Mouse (Mus musculus) embryonic facial prominence, embryonic 10.5 days (tissue): ENCODE data around the gene Plekhg3. TPM values are rescaled to one million over a fixed set of nuclear protein-coding genes. Genes with fewer than 3 reads are reported as not detected.

Source experiments
- DNase-seq: peaks from one replicate; pipeline ENCODE4 v3.0.0-alpha.2; 2017; ENCODE audit warnings: low spot score
- H3K27ac ChIP-seq: fragments of 300-500 bp; sonication (generic); replicated peaks from 2 replicates; pipeline ENCODE4 v1.5.1; 2016; ENCODE audit warnings: mild to moderate bottlenecking
- H3K27me3 ChIP-seq: fragments of 300-500 bp; sonication (generic); replicated peaks from 2 replicates; pipeline ENCODE4 v1.6.1; 2016; ENCODE audit warnings: low read depth, mild to moderate bottlenecking; ENCODE audit not compliant: poor library complexity, severe bottlenecking
- H3K36me3 ChIP-seq: fragments of 300-500 bp; sonication (generic); replicated peaks from 2 replicates; pipeline ENCODE4 v1.6.1; 2016; ENCODE audit warnings: mild to moderate bottlenecking, moderate library complexity
- H3K4me1 ChIP-seq: fragments of 300-500 bp; sonication (generic); 2 replicates; pipeline ENCODE4 v1.6.1; 2016
- H3K4me3 ChIP-seq: fragments of 300-500 bp; sonication (generic); 2 replicates; pipeline ENCODE4 v1.5.1; 2016; ENCODE audit warnings: mild to moderate bottlenecking, moderate library complexity
- H3K9me3 ChIP-seq: fragments of 300-500 bp; sonication (generic); 2 replicates; pipeline ENCODE4 v1.6.1; 2016; ENCODE audit warnings: mild to moderate bottlenecking
- WGBS: fragments of 180-500 bp; shearing (Covaris S2); methylation state at CpG from one replicate; pipeline ENCODE4 v1.1.7; 2016; 5-methylcytosine and 5-hydroxymethylcytosine counted together
- polyA plus RNA-seq: library from polyadenylated mRNA; unstranded; fragments of >200 nt; fragmentation: Nextera tagmentation; extraction: Ambion mirVana; gene quantifications from 2 replicates; pipeline ENCODE4 v1.2.1, GENCODE M21; 2016

Plekhg3 gene
- polyA plus RNA-seq, 1 experiment from 2014 or later: 3.9 TPM

DNA sequence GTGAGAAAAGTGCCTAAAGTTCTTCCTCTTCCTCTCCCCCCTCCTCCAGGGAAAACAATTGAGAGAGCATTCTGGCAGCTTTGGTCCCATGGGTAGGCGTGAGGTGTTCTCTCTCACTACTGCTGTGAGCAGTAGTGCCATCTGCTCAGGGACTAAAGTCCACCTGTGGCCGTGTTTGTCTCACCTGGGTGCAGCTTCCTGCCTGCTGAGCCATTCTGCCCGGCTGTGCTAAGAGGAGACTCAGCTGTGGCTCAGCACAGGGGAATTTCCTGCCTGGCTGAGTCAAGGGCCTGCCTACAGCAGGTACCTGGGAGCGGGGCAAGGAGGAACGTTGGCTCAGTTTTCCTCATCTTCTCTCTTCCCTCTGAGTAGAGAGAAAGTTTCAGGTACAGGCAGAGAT is 27.5 kb downstream of the Plekhg3 start:
- Histone ChIP-seq H3K27ac (no peak overlapping the region), H3K4me3 (no peak overlapping the region), H3K4me1 (peaks cover 30% of the 10 kb centered on the region), H3K27me3 (no peaks in the 10 kb centered on the region), H3K36me3 (peaks cover 16% of the 10 kb centered on the region), H3K9me3 (no peaks in the 10 kb centered on the region)
- WGBS: 74% methylated on average over 5 of the region's 5 CpGs
- no peak for DNase-seq

GRCm38 (mm10) chr12:76562196-76562595 is 31.5 kb downstream of the Plekhg3 start:
- no peak overlapping the region for H3K4me3 ChIP-seq
- H3K27me3 ChIP-seq: no peaks in the 10 kb centered on the region
- H3K4me1 ChIP-seq: peaks cover 4% of the 10 kb centered on the region
- H3K36me3 ChIP-seq: peaks cover 48% of the 10 kb centered on the region
- WGBS: 90% methylated on average over 4 of the region's 4 CpGs
- no peak for DNase-seq
- H3K9me3 ChIP-seq: no peaks in the 10 kb centered on the region
- no peak overlapping the region for H3K27ac ChIP-seq

DNA sequence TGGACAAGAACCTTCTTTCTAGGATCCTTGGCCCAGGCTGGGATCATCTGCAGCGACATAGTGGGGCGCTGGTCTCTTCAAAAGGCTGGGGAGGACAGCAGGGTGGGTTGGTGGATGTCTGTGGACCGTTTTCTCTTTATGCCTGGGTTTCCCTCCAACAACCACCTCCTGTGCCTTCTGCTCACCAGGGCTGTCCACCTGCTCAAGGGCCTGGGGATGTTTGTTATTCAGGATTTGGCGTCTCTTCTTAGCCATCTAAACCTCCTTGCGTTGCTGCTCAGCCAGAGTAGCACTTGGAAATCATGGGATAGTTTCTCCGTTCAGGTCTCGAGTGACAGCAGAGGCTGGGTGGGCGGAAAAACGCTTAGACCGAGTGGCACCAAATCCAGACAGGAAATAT is 35.6 kb downstream of the Plekhg3 start:
- peaks cover 47% of the 10 kb centered on the region for H3K36me3 ChIP-seq
- 89% methylated on average over 10 of the region's 10 CpGs for WGBS
- no peak for DNase-seq
- no peaks in the 10 kb centered on the region for H3K27me3 ChIP-seq
- no peak overlapping the region for H3K4me3 ChIP-seq
- no peak overlapping the region for H3K27ac ChIP-seq
- no peaks in the 10 kb centered on the region for H3K9me3 ChIP-seq
- peaks cover 13% of the 10 kb centered on the region for H3K4me1 ChIP-seq

DNA sequence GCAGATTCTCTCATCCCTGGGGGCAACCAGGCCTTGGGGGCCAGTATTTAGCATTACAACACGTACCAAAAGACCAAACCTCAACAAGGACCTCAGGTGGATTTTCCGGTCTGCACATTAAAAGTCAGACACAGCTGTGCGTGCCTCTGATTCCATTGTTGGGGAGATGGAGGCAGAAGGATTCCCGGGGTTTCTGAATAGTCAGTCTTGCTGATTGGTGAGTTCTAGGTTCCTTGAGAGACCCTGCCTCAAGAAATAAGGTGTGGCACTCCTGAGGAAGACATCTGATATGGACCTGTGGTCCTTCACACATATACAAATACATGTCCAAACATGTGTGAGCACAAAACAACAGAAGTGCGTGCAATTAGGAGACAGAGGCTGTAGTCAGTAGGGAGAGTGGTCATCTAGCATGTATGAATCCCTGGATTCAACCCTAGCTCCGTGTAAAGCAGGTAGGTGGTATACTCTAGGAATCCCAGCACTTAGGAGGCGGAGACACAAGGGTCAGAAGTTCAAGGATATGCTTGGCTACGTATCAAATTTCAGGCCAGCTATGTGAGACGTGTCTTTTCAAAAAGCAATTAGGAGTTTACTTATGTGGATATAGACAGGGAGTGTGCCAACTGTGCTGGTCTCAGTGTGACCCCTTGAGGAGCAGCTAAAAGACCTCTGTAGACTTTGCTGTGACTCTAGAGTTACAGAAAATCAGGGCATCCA is 39.7 kb downstream of the Plekhg3 start:
- no peak overlapping the region for H3K4me3 ChIP-seq
- 71% methylated on average over 9 of the region's 9 CpGs for WGBS
- no peaks in the 10 kb centered on the region for H3K9me3 ChIP-seq
- H3K36me3 ChIP-seq: peaks cover 29% of the 10 kb centered on the region
- no peak overlapping the region for H3K27ac ChIP-seq
- H3K4me1 ChIP-seq: peaks cover 28% of the 10 kb centered on the region
- H3K27me3 ChIP-seq: no peaks in the 10 kb centered on the region
- DNase-seq: no peak

DNA sequence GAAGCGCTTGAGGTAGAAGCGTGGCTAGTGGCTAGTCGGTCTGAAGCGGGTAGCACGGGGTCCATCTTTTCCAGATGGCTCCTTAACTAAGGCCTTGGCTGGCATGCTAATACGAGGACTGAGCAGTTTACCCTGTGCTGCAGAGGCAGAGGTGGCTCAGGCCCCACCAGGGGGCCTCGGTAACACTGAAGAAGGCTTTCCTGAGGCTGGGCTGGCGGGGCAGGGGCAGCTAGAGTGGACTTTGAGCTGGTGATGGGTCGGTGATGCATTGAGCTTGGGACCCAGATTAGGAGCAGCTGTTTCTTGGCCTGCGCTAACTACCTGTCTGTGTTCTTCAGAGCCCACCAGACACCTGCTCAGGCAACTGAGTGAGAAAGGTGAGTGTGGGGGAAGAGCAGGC is 40.6 kb downstream of the Plekhg3 start:
- peak; percentile 32 for DNase-seq

GRCm38 (mm10) chr12:76572261-76573251 is 41.9 kb downstream of the Plekhg3 start:
- H3K27ac ChIP-seq: peak overlapping the region; percentile 48; the same call in 1 of the 2 replicates
- no peak for DNase-seq
- WGBS: 73% methylated on average over 27 of the region's 27 CpGs

More for the DNA sequence above, 40.6 kb downstream of the Plekhg3 start:
- H3K36me3 ChIP-seq: peaks cover 29% of the 10 kb centered on the region
- peaks cover 28% of the 10 kb centered on the region for H3K4me1 ChIP-seq
- no peaks in the 10 kb centered on the region for H3K27me3 ChIP-seq
- H3K27ac ChIP-seq: peak overlapping the region; percentile 31; the same call in 1 of the 2 replicates
- H3K9me3 ChIP-seq: no peaks in the 10 kb centered on the region
- no peak overlapping the region for H3K4me3 ChIP-seq
- 82% methylated on average over 10 of the region's 10 CpGs for WGBS

DNA sequence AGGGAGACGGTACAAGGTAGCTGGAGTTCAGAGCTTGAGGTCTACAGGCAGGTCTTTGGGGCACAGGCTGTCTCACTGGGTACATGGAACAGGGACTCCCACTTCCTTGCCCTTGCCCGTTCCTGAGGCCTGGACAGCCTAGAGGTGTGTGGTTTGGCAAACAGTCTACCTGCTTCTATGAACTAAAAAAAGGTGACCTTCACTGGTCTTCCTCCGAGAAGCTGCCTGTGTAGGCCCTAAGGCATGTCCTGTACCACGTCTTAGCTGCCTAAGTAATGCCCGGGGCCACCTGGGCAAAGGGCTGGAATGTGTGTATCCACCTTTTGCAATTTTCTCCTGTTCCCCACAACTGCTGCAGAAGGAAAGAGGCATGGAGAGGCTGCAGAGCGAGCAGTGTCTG is 42.7 kb downstream of the Plekhg3 start:
- H3K27me3 ChIP-seq: no peaks in the 10 kb centered on the region
- no peak overlapping the region for H3K4me3 ChIP-seq
- WGBS: 87% methylated on average over 6 of the region's 6 CpGs
- no peaks in the 10 kb centered on the region for H3K9me3 ChIP-seq
- H3K27ac ChIP-seq: no peak overlapping the region
- peaks cover 33% of the 10 kb centered on the region for H3K36me3 ChIP-seq
- DNase-seq: no peak
- H3K4me1 ChIP-seq: peaks cover 28% of the 10 kb centered on the region

More at GRCm38 (mm10) chr12:76572261-76573251, 41.9 kb downstream of the Plekhg3 start:
- Histone ChIP-seq H3K27me3 (no peaks in the 10 kb centered on the region), H3K4me3 (no peak overlapping the region), H3K4me1 (peaks cover 28% of the 10 kb centered on the region), H3K36me3 (peaks cover 30% of the 10 kb centered on the region), H3K9me3 (no peaks in the 10 kb centered on the region)

GRCm38 (mm10) chr12:76574815-76575214 is 44.1 kb downstream of the Plekhg3 start:
- DNase-seq: no peak
- Histone ChIP-seq H3K27ac (no peak overlapping the region), H3K4me3 (no peak overlapping the region), H3K9me3 (no peaks in the 10 kb centered on the region), H3K27me3 (no peaks in the 10 kb centered on the region), H3K4me1 (peaks cover 28% of the 10 kb centered on the region), H3K36me3 (peaks cover 37% of the 10 kb centered on the region)
- 93% methylated on average over 6 of the region's 6 CpGs for WGBS

- no peaks in the 10 kb centered on the region for H3K27me3 ChIP-seq
- no peak for DNase-seq
- peaks cover 37% of the 10 kb centered on the region for H3K36me3 ChIP-seq
- no peaks in the 10 kb centered on the region for H3K9me3 ChIP-seq
- no peak overlapping the region for H3K4me3 ChIP-seq
- H3K27ac ChIP-seq: no peak overlapping the region
- WGBS: 91% methylated on average over 9 of the region's 9 CpGs
- peaks cover 22% of the 10 kb centered on the region for H3K4me1 ChIP-seq
Observed at GRCm38 (mm10) chr12:76576061-76576460, 45.4 kb downstream of the Plekhg3 start.

- Histone ChIP-seq H3K27ac (no peak overlapping the region), H3K9me3 (no peaks in the 10 kb centered on the region), H3K4me3 (no peak overlapping the region), H3K36me3 (peaks cover 37% of the 10 kb centered on the region), H3K4me1 (peaks cover 15% of the 10 kb centered on the region; the same call in 1 of the 2 replicates), H3K27me3 (no peaks in the 10 kb centered on the region)
- WGBS: 95% methylated on average over 8 of the region's 8 CpGs
- no peak for DNase-seq
Observed at GRCm38 (mm10) chr12:76576806-76577205, 46.1 kb downstream of the Plekhg3 start.

GRCm38 (mm10) chr12:76577858-76578257 is 47.2 kb downstream of the Plekhg3 start:
- DNase-seq: no peak
- Histone ChIP-seq H3K4me1 (peaks cover 14% of the 10 kb centered on the region), H3K27ac (no peak overlapping the region), H3K27me3 (no peaks in the 10 kb centered on the region), H3K4me3 (no peak overlapping the region), H3K9me3 (no peaks in the 10 kb centered on the region), H3K36me3 (peaks cover 34% of the 10 kb centered on the region)
- WGBS: 93% methylated on average over 16 of the region's 16 CpGs

DNA sequence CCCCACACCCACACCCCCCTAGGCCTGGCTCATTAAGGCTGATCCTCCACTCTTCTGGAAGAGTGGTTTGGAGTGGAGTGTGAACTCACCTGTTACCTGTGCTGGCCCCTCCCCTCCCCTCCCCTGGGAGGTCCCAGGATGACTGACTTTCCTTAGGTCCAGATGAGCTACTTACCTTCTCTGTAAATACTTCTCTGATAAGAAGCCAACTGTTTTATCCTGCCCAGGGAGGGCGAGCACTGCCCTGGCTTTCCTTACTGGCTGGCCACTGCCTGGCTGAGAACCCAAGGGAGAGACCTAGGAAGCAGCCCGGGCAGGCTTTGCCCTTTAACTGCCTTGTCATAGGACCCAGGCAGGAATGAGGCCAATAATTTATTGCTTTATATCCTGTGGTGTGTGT is 47.8 kb downstream of the Plekhg3 start:
- H3K4me1 ChIP-seq: peaks cover 20% of the 10 kb centered on the region
- WGBS: 93% methylated on average over 2 of the region's 2 CpGs
- no peaks in the 10 kb centered on the region for H3K27me3 ChIP-seq
- peaks cover 34% of the 10 kb centered on the region for H3K36me3 ChIP-seq
- no peak for DNase-seq
- H3K9me3 ChIP-seq: no peaks in the 10 kb centered on the region
- H3K4me3 ChIP-seq: no peak overlapping the region
- H3K27ac ChIP-seq: no peak overlapping the region
